Mouse (Mus musculus): ENCODE data around the gene Agl. TPM values are rescaled to one million over a fixed set of nuclear protein-coding genes. Genes with fewer than 3 reads are reported as not detected.
A peak's percentile ranks its signal among the peaks of the same experiment; 100 is the strongest.

The Agl gene
- total RNA-seq, 2 experiments from 2014 or later, result 2.9 to 3.4 TPM

- no peak for ATAC-seq (replicated peaks; ENCODE audit: low FRiP score, poor library complexity, severe bottlenecking)
Observed at GRCm38 (mm10) chr3:116702647-116703272, 105.2 kb downstream of the Agl start.

DNA sequence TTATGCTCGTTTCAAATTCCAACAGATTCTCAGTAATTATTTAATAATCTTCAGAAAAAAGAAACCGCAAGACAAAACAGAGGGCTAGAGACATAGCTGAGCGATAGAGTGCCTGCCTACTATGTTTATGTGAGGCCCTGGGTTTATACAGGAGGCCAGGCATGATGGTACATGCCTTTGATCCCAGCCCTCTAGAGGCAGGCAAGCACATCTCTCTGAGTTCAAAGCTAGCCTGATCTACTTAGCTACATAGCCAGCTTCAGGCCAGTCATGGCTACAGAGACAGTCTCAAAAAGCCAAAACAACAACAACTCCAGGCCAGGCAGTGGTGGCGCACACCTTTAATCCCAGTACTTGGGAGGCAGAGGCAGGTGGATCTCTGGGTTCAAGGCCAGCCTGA, 106.4 kb downstream of the Agl start:
- no peak for ATAC-seq (replicated peaks; ENCODE audit: low FRiP score, poor library complexity, severe bottlenecking)

GRCm38 (mm10) chr3:116698786-116699185, 109.2 kb downstream of the Agl start:
- ATAC-seq (replicated peaks; ENCODE audit: low FRiP score, poor library complexity, severe bottlenecking), result no peak

DNA sequence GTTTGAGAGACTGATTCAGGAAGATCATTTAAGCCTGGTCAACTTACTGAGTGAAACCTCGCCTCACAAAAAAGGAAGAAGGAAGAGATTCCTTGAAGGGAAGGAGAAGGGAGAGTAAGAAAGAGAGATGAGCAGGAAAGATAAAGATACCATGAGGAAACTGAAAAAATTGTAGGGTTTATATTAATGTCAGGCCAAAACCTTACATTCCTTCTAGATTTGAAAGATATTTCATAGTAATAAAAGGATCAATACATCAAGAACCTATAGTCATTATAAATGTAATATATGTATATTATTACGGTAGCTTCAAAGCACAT, 112.3 kb downstream of the Agl start:
- ATAC-seq (replicated peaks; ENCODE audit: low FRiP score, poor library complexity, severe bottlenecking), result no peak

- peak; percentile 67 for ATAC-seq (replicated peaks; ENCODE audit: low FRiP score, poor library complexity, severe bottlenecking)
Observed at GRCm38 (mm10) chr3:116694955-116695665, 112.9 kb downstream of the Agl start.

DNA sequence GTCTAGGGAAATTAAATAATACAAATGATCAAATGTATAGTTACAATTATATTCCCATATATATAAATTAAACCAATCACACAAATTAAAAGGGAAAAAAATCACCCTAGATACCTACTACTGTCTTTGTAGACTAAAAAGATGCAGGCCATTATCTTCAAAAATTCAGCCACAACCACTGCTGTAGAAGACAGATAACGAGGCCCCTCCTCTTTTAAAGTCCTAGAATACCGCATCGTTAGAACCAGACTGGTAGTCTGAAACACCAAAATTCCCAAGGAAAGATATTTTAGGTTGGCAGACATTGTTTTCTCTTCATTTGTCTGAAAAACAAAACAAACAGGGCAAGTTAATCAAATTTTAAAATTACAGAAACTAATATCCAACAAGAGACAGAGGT, 113.7 kb downstream of the Agl start:
- ATAC-seq (replicated peaks; ENCODE audit: low FRiP score, poor library complexity, severe bottlenecking), result peak; percentile 92

Other genes starting within 250 kb of the Agl start
- 19.5 and 37.7 TPM in 2 replicates for gene Lrrc39, start 245.2 kb downstream of the Agl start, total RNA-seq (2015; ENCODE audit: low replicate concordance)
- 18.2 and 21.9 TPM in 2 replicates for gene Lrrc39, start 245.2 kb downstream of the Agl start, total RNA-seq (2017; ENCODE audit: low replicate concordance)
- 62.7 and 75.9 TPM in 2 replicates for gene Sass6, start 213.2 kb downstream of the Agl start, total RNA-seq (2015; ENCODE audit: low replicate concordance)
- gene Sass6, start 213.2 kb downstream of the Agl start, total RNA-seq (2017; ENCODE audit: low replicate concordance), result 118 and 120 TPM in 2 replicates
- 4.2 and 4.3 TPM in 2 replicates for gene Trmt13, start 193.6 kb downstream of the Agl start, total RNA-seq (2015; ENCODE audit: low replicate concordance)
- 17.5 and 22.0 TPM in 2 replicates for gene Trmt13, start 193.6 kb downstream of the Agl start, total RNA-seq (2017; ENCODE audit: low replicate concordance)
- 23.8 and 27.2 TPM in 2 replicates for gene Mfsd14a, start 145.5 kb downstream of the Agl start, total RNA-seq (2015; ENCODE audit: low replicate concordance)
- gene Mfsd14a, start 145.5 kb downstream of the Agl start, total RNA-seq (2017; ENCODE audit: low replicate concordance), result 40.2 and 42.2 TPM in 2 replicates
- not detected in 2 replicates for gene Gm43191, start 126.9 kb downstream of the Agl start, total RNA-seq (2015; ENCODE audit: low replicate concordance)
- not detected in 2 replicates for gene Gm43191, start 126.9 kb downstream of the Agl start, total RNA-seq (2017; ENCODE audit: low replicate concordance)
- 15.9 and 19.8 TPM in 2 replicates for gene Slc35a3, start 95.3 kb downstream of the Agl start, total RNA-seq (2015; ENCODE audit: low replicate concordance)
- gene Slc35a3, start 95.3 kb downstream of the Agl start, total RNA-seq (2017; ENCODE audit: low replicate concordance), result 28.3 and 37.6 TPM in 2 replicates
- gene Frrs1, start 51.3 kb upstream of the Agl start, total RNA-seq (2015; ENCODE audit: low replicate concordance), result 15.9 and 23.5 TPM in 2 replicates
- gene Frrs1, start 51.3 kb upstream of the Agl start, total RNA-seq (2017; ENCODE audit: low replicate concordance), result 9.6 and 16.8 TPM in 2 replicates
- gene 4930455H04Rik, start 160.1 kb upstream of the Agl start, total RNA-seq (2015; ENCODE audit: low replicate concordance), result not detected in 2 replicates
- not detected in 2 replicates for gene 4930455H04Rik, start 160.1 kb upstream of the Agl start, total RNA-seq (2017; ENCODE audit: low replicate concordance)
- not detected in 2 replicates for gene Palmd, start 160.8 kb upstream of the Agl start, total RNA-seq (2015; ENCODE audit: low replicate concordance)
- 0.64 TPM in 1 of 2 replicates, not detected in the other for gene Palmd, start 160.8 kb upstream of the Agl start, total RNA-seq (2017; ENCODE audit: low replicate concordance)

All from erythroid progenitor cell, adult 5-6 weeks (primary cell).